9 mouse cellular contexts compared by ENCODE assay signal in the genomic region with DNA sequence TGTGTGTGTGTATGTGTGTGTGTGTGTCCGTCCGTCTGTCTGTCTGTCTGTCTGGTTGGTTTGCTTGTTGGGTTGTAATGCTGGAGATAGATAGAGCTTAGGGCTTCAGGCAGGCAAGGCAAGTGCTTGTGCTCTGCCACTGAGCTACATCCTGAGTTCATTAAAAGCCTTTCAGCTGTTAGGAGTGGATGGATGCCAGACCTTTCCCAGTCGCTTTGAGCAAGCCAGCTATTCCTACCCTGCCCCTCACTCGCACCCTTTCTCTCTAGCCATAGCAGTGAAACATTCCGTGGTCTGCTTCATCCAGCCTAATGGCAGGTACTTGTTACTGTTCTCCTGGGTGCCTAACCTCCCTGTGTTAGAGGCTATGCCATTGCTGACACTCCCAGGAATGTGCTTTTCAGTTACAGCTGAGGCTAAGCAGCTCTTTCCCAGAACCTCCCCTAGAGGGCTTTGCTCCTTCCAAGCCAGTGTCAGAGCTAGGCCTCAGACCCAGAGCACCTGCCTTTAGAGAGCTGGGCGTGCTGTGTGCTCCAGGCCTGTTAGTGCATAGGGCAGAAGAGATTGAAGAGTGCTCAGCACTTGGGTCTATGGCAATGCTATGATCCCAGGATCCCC. TPM values are rescaled to one million over a fixed set of nuclear protein-coding genes. Genes with fewer than 3 reads are reported as not detected.
DNase-seq lines count a peak whose midpoint lies in the region; ATAC-seq and TF ChIP-seq lines count a peak whose summit lies in the region.
"Had no signal": no experiment of that assay in that cellular context is flagged by ENCODE, and none has a peak within 500 bp of the region (broad histone marks: within the 10 kb centered on the region; RNA-seq: fewer than 3 reads in every experiment).

No protein-coding gene starts in this region.

- no peak overlapping the region; the same call in 1 of the 2 replicates for H3K4me2 ChIP-seq in heart, embryonic 13.5 days
- H3K4me2 ChIP-seq in lung, embryonic 15.5 days = no peak overlapping the region

- peak overlapping the region; percentile 84 for H3K27ac ChIP-seq in gastrocnemius, adult 2 months
- peak overlapping the region; percentile 70 for H3K27ac ChIP-seq in heart, embryonic 13.5 days (replicated peaks)
- H3K27ac ChIP-seq in lung, embryonic 15.5 days = peak overlapping the region; percentile 69; the same call in 1 of the 2 replicates

- peak; percentile 36; the same call in 1 of the 2 replicates for TF ChIP-seq CTCF in gastrocnemius, adult 2 months (IDR thresholded peaks at IDR 0.05)

- no peaks in the 10 kb centered on the region for H3K9me3 ChIP-seq in heart, embryonic 13.5 days
- no peaks in the 10 kb centered on the region for H3K9me3 ChIP-seq in lung, embryonic 15.5 days
- H3K9me3 ChIP-seq: megakaryocyte, embryonic 14.5 days had no signal

- 0 out of 2 replicates have a peak overlapping the region, but pooled peaks have one; percentile 5 for H3K9ac ChIP-seq in heart, embryonic 13.5 days
- no peak overlapping the region for H3K9ac ChIP-seq in lung, embryonic 15.5 days

- DNase-seq in gastrocnemius, adult 2 months = peak; percentile 44
- DNase-seq in gastrocnemius, postnatal 36 days = no peak
- peak; percentile 54 for DNase-seq in MN1 (ENCODE audit: low spot score)
- DNase-seq in right cerebral cortex, adult 2 months (ENCODE audit: low spot score in 2 of 2) = no peak

- H3K27me3 ChIP-seq in heart, embryonic 13.5 days (replicated peaks) = no peaks in the 10 kb centered on the region
- H3K27me3 ChIP-seq in lung, embryonic 15.5 days = no peaks in the 10 kb centered on the region

- 67% methylated on average over 6 of the region's 6 CpGs for WGBS in heart, embryonic 13.5 days
- 74% methylated on average over 6 of the region's 6 CpGs for WGBS in lung, embryonic 15.5 days

- intact Hi-C loops in gastrocnemius, adult 2 months (cut with DNase I) = no loop called here
- intact Hi-C loops in gastrocnemius, postnatal 36 days (cut with DNase I) = loop anchor here (5.0 kb wide), 1 partner anchor 34 kb away; no protein-coding TSS in a partner anchor

- no peak overlapping the region for H3K4me3 ChIP-seq in gastrocnemius, adult 2 months
- no peak overlapping the region for H3K4me3 ChIP-seq in heart, embryonic 13.5 days
- H3K4me3 ChIP-seq in lung, embryonic 15.5 days = no peak overlapping the region
- H3K4me3 ChIP-seq: megakaryocyte, embryonic 14.5 days had no signal

- ATAC-seq in heart, embryonic 13.5 days (ENCODE audit: extremely low read depth, insufficient number of reproducible peaks, low FRiP score, low TSS enrichment) = no peak
- ATAC-seq in lung, embryonic 15.5 days (ENCODE audit: borderline replicate concordance, extremely low read depth, low FRiP score, low TSS enrichment) = no peak
- ATAC-seq in megakaryocyte-erythroid progenitor cell, adult 5-6 weeks (replicated peaks; ENCODE audit: low FRiP score, low TSS enrichment, poor library complexity, severe bottlenecking) = no peak
- ATAC-seq in erythroid progenitor cell, adult 5-6 weeks (replicated peaks; ENCODE audit: low FRiP score, poor library complexity, severe bottlenecking) = no peak

- peaks cover 3% of the 10 kb centered on the region; the same call in 1 of the 2 replicates for H3K36me3 ChIP-seq in heart, embryonic 13.5 days
- H3K36me3 ChIP-seq in lung, embryonic 15.5 days = no peaks in the 10 kb centered on the region

- peaks cover 35% of the 10 kb centered on the region for H3K4me1 ChIP-seq in heart, embryonic 13.5 days
- peaks cover 52% of the 10 kb centered on the region for H3K4me1 ChIP-seq in lung, embryonic 15.5 days

RNA-seq across cellular contexts. Expression of a gene that starts 18.1 kb away (rescaled TPM):
- total RNA-seq in gastrocnemius, adult 2 months (2021) = 10 to 100 TPM; 42.4 to 49.5 TPM
- 10 to 100 TPM; 39.5 to 46.8 TPM for total RNA-seq in gastrocnemius, postnatal 36 days (2021)
- polyA plus RNA-seq in heart, embryonic 13.5 days (2015; fragmentation: Nextera tagmentation; extraction: Ambion mirVana) = 77.2 and 78.4 TPM in 2 replicates
- 100 and 102 TPM in 2 replicates for polyA plus RNA-seq in lung, embryonic 15.5 days (2015; fragmentation: Nextera tagmentation; extraction: Ambion mirVana)
- 30.6 and 84.7 TPM in 2 replicates for total RNA-seq in megakaryocyte-erythroid progenitor cell, adult 5-6 weeks (2014; fragmentation: Nextera tagmentation)
- 29.3 and 54.5 TPM in 2 replicates for total RNA-seq in megakaryocyte-erythroid progenitor cell, adult 5-6 weeks (2017)
- 35.0 and 42.3 TPM in 2 replicates for total RNA-seq in erythroid progenitor cell, adult 5-6 weeks (2015; ENCODE audit: low replicate concordance)
- total RNA-seq in erythroid progenitor cell, adult 5-6 weeks (2017; ENCODE audit: low replicate concordance) = 38.7 and 50.4 TPM in 2 replicates

RNA-seq across cellular contexts. Expression of a gene that starts 29.6 kb away (rescaled TPM):
- total RNA-seq in gastrocnemius, adult 2 months (2021) = 1 to 10 TPM; 1.5 to 2.1 TPM
- total RNA-seq in gastrocnemius, postnatal 36 days (2021) = 1 to 10 TPM; 2.0 to 2.2 TPM
- 6.3 and 7.7 TPM in 2 replicates for polyA plus RNA-seq in heart, embryonic 13.5 days (2015; fragmentation: Nextera tagmentation; extraction: Ambion mirVana)
- 13.0 and 13.8 TPM in 2 replicates for polyA plus RNA-seq in lung, embryonic 15.5 days (2015; fragmentation: Nextera tagmentation; extraction: Ambion mirVana)
- total RNA-seq in megakaryocyte-erythroid progenitor cell, adult 5-6 weeks (2014; fragmentation: Nextera tagmentation) = 68.2 and 71.9 TPM in 2 replicates
- 49.9 and 50.2 TPM in 2 replicates for total RNA-seq in megakaryocyte-erythroid progenitor cell, adult 5-6 weeks (2017)
- total RNA-seq in erythroid progenitor cell, adult 5-6 weeks (2015; ENCODE audit: low replicate concordance) = 340 and 347 TPM in 2 replicates
- 282 and 287 TPM in 2 replicates for total RNA-seq in erythroid progenitor cell, adult 5-6 weeks (2017; ENCODE audit: low replicate concordance)

RNA-seq across cellular contexts. Expression of a gene that starts 47.5 kb away (rescaled TPM):
- total RNA-seq in gastrocnemius, adult 2 months (2021) = 100 to 1,000 TPM; 190 to 208 TPM
- total RNA-seq in gastrocnemius, postnatal 36 days (2021) = 100 to 1,000 TPM; 178 to 196 TPM
- polyA plus RNA-seq in heart, embryonic 13.5 days (2015; fragmentation: Nextera tagmentation; extraction: Ambion mirVana) = 97.8 and 105 TPM in 2 replicates
- 147 and 157 TPM in 2 replicates for polyA plus RNA-seq in lung, embryonic 15.5 days (2015; fragmentation: Nextera tagmentation; extraction: Ambion mirVana)
- 51.5 and 55.3 TPM in 2 replicates for total RNA-seq in megakaryocyte-erythroid progenitor cell, adult 5-6 weeks (2014; fragmentation: Nextera tagmentation)
- 37.5 and 45.5 TPM in 2 replicates for total RNA-seq in megakaryocyte-erythroid progenitor cell, adult 5-6 weeks (2017)
- total RNA-seq in erythroid progenitor cell, adult 5-6 weeks (2015; ENCODE audit: low replicate concordance) = 57.3 and 75.5 TPM in 2 replicates
- total RNA-seq in erythroid progenitor cell, adult 5-6 weeks (2017; ENCODE audit: low replicate concordance) = 61.7 and 70.0 TPM in 2 replicates

RNA-seq across cellular contexts. Expression of a gene that starts 56.3 kb away (rescaled TPM):
- total RNA-seq in gastrocnemius, adult 2 months (2021) = 10 to 100 TPM; 21.5 to 23.9 TPM
- total RNA-seq in gastrocnemius, postnatal 36 days (2021) = 10 to 100 TPM; 20.8 to 25.1 TPM
- polyA plus RNA-seq in heart, embryonic 13.5 days (2015; fragmentation: Nextera tagmentation; extraction: Ambion mirVana) = 44.2 and 46.0 TPM in 2 replicates
- polyA plus RNA-seq in lung, embryonic 15.5 days (2015; fragmentation: Nextera tagmentation; extraction: Ambion mirVana) = 78.0 and 80.1 TPM in 2 replicates
- 62.2 and 67.6 TPM in 2 replicates for total RNA-seq in megakaryocyte-erythroid progenitor cell, adult 5-6 weeks (2014; fragmentation: Nextera tagmentation)
- 60.5 and 78.9 TPM in 2 replicates for total RNA-seq in megakaryocyte-erythroid progenitor cell, adult 5-6 weeks (2017)
- total RNA-seq in erythroid progenitor cell, adult 5-6 weeks (2015; ENCODE audit: low replicate concordance) = 94.3 and 127 TPM in 2 replicates
- total RNA-seq in erythroid progenitor cell, adult 5-6 weeks (2017; ENCODE audit: low replicate concordance) = 72.6 and 81.2 TPM in 2 replicates

Comparison
In these comparisons a context has a peak if more than half of its experiments do, and no peak if none do; other contexts are left out.
1. DNase-seq: peak in gastrocnemius, adult 2 months (single experiment) and MN1 (single experiment); none in gastrocnemius, postnatal 36 days (0 of 2) and right cerebral cortex, adult 2 months (0 of 2).
2. RNA of a gene that starts 29.6 kb away (total RNA-seq): 282 to 347 TPM in erythroid progenitor cell, adult 5-6 weeks and 49.9 to 71.9 TPM in megakaryocyte-erythroid progenitor cell, adult 5-6 weeks; 2.0 to 2.2 TPM in gastrocnemius, postnatal 36 days and 1.5 to 2.1 TPM in gastrocnemius, adult 2 months; every median in the first group is over 10 times any median in the second.
3. Peak in every context shown above with its lines, with median percentiles within 50 percentile points of each other: H3K27ac ChIP-seq.